Mouse (Mus musculus): ENCODE measurements at regions not wholly inside any gene's neighbourhood (a gene's known extent, or its start where the extent isn't known, plus 50 kb on each side); places are given as distances from the start of the nearest gene placed in this dataset.
A peak's percentile ranks its signal among the peaks of the same experiment; 100 is the strongest.

DNA sequence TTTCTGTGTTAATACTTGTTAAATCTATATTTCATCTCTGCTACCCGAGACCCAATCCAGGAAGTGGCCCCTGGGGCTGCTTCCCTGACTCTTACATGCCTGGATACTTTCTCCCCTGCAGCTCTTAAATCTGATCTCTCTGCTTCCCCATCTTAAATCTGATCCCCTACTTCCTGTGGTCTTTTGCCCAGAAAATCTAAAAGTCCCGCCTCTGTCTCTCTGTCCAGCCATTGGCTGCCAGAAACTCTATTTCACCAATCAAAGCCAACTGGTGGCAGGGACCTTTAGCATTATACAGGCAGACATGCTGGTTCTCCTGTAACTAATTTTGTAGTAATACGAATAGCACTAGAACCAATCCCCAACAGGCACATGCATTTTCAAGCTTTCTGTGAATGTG is 59.0 kb upstream of the Ccdc91 start:
- H3K36me3 ChIP-seq: no peaks in the 10 kb centered on the region
- ATAC-seq (ENCODE audit: low FRiP score): no peak

DNA sequence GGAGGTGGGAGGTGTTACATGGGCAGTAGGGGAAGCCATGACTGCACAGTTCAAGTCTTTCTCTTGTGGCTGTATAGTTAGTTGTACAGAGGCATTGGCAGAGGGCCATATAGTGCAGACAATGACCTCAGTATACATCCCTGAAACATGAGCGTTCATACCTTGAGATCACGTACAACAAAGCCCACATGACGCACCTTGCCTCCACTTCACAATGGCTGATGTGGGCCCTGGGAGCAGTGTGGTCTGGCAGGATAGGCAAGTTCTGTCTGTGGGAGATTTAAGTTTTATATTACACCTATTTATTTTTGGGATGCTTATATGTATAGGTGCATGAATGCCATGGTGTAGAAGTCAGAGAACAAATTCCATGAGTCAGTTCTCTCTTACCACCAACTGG is 61.9 kb upstream of the Ccdc91 start:
- H3K27ac ChIP-seq: no peak overlapping the region

More for the DNA sequence above, 59.0 kb upstream of the Ccdc91 start:
- Histone ChIP-seq H3K4me1 (replicated peaks) (no peaks in the 10 kb centered on the region), H3K9ac (no peak overlapping the region), H3K4me2 (no peak overlapping the region), H3K27ac (no peak overlapping the region), H3K4me3 (no peak overlapping the region), H3K9me3 (no peaks in the 10 kb centered on the region), H3K27me3 (no peaks in the 10 kb centered on the region)
- 78% methylated on average over 3 of the region's 3 CpGs for WGBS

DNA sequence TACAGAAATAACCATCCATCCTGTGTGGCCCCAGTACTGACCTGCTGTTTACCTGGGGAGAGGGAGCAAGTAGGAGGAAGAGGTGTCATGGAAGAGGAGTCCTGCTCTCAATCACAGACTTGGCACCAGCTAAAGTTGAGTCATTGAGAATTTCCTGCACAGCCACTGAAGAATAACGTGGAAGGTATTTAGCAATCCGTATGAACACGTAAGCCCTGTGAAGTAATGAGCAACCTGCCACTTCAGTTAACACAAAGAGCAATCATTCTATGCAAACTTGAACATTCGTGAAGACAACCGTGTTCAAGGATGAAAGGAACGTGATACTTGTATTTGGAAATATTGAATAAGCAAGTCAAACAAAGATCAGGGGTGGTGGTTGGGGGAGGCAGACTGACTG is 77.6 kb upstream of the Ccdc91 start:
- Histone ChIP-seq H3K9ac (no peak overlapping the region), H3K36me3 (no peaks in the 10 kb centered on the region), H3K4me3 (no peak overlapping the region), H3K27ac (no peak overlapping the region), H3K27me3 (no peaks in the 10 kb centered on the region), H3K9me3 (no peaks in the 10 kb centered on the region), H3K4me1 (replicated peaks) (no peaks in the 10 kb centered on the region), H3K4me2 (no peak overlapping the region)
- 92% methylated on average over 6 of the region's 6 CpGs for WGBS
- no peak for ATAC-seq (ENCODE audit: low FRiP score)

More for the DNA sequence above, 61.9 kb upstream of the Ccdc91 start:
- H3K36me3 ChIP-seq: no peaks in the 10 kb centered on the region
- no peaks in the 10 kb centered on the region for H3K9me3 ChIP-seq
- no peaks in the 10 kb centered on the region for H3K4me1 ChIP-seq (replicated peaks)
- no peak overlapping the region for H3K4me2 ChIP-seq
- 94% methylated on average over 3 of the region's 3 CpGs for WGBS
- ATAC-seq (ENCODE audit: low FRiP score): no peak
- no peaks in the 10 kb centered on the region for H3K27me3 ChIP-seq
- H3K4me3 ChIP-seq: no peak overlapping the region
- no peak overlapping the region for H3K9ac ChIP-seq

DNA sequence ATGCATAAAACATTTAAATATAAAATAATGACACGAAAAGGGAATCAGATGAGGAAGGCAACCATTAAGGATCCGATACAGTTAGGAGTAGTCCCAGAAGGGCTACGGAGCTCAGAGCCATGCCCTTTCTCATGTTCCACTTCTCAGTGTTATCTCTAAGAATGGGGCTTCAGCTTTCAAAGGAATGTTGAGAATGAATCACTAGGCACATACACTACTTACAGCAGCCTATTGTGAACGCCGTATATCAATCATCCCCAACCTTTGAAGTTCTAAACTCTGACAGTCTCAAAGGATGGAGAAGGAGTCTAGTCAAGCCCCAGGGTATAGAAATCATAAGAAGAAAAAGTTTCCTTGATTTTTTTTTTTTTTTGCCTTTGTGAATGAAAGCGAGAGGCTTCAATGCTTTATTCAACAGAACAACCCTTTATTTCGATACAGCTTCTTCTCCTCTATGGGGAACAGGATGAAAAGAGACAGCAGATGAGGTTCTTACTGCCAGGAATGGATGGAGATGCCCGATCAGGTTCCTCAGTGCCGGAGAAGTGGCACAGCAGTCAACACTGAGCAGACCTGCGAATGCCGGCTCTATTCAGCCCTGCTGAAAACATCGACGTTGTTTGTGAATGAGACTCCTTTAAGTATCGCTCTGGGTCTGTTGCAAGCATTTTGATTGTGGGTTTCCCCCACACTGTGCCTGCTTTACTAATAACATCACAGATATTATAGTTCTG is 84.0 kb upstream of the Ccdc91 start:
- 17% methylated on average over 14 of the region's 14 CpGs for WGBS
- Histone ChIP-seq H3K4me3 (no peak overlapping the region), H3K9me3 (no peaks in the 10 kb centered on the region), H3K27me3 (no peaks in the 10 kb centered on the region), H3K27ac (no peak overlapping the region), H3K4me2 (0 out of 2 replicates have a peak overlapping the region, but pooled peaks have one; percentile 26), H3K36me3 (no peaks in the 10 kb centered on the region), H3K4me1 (replicated peaks) (0 out of 2 replicates have a peak, but pooled peaks cover 8% of the 10 kb centered on the region), H3K9ac (no peak overlapping the region)
- ATAC-seq (ENCODE audit: low FRiP score): no peak

DNA sequence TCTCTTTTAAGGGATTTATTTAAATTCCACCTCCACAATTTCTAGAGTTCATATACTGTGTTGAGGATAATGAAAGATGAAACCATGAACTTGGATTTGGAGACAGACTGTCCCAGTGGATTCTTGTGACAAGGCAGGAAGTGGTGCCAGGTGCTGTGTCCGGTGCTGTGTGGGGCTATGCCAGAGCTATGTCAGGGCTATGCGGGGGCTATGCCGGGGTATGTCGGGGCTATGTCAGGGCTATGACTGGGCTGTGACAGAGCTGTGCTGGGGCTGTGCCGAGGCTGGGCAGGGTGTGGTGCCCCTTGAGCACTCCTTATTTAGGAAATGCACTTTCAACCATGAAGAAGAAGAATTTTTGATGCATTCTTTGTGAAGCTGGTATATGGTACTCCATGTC is 85.1 kb upstream of the Ccdc91 start:
- H3K36me3 ChIP-seq: no peaks in the 10 kb centered on the region
- H3K4me2 ChIP-seq: no peak overlapping the region
- H3K4me1 ChIP-seq (replicated peaks): 0 out of 2 replicates have a peak, but pooled peaks cover 8% of the 10 kb centered on the region
- H3K4me3 ChIP-seq: no peak overlapping the region
- no peaks in the 10 kb centered on the region for H3K27me3 ChIP-seq
- H3K27ac ChIP-seq: no peak overlapping the region
- no peak for ATAC-seq (ENCODE audit: low FRiP score)
- no peaks in the 10 kb centered on the region for H3K9me3 ChIP-seq
- no peak overlapping the region for H3K9ac ChIP-seq
- WGBS: 74% methylated on average over 5 of the region's 5 CpGs

DNA sequence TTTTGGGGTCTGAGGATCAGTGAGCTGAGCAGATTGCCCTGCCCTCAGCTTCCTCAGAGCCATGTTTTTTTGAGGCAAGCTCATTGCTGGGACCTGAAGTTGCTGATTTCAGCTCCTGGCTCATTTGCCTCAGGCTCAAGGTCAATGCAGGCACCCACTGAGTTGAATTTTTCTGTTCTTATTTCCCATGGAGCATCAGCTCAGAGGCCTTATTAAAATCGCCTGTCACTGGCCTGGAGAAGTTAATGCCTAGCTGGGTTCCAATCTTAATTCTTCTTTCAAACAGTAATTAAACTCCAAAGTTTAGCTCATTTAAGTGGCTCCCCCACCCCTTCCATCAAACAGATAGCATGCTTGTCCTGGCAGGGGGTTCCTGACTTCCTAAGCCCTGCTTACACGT is 86.9 kb upstream of the Ccdc91 start:
- Histone ChIP-seq H3K9me3 (no peaks in the 10 kb centered on the region), H3K4me2 (no peak overlapping the region), H3K4me1 (replicated peaks) (0 out of 2 replicates have a peak, but pooled peaks cover 8% of the 10 kb centered on the region), H3K27ac (no peak overlapping the region), H3K9ac (no peak overlapping the region), H3K36me3 (no peaks in the 10 kb centered on the region), H3K27me3 (no peaks in the 10 kb centered on the region), H3K4me3 (no peak overlapping the region)
- 25% methylated on average over 2 of the region's 2 CpGs for WGBS
- ATAC-seq (ENCODE audit: low FRiP score): no peak

DNA sequence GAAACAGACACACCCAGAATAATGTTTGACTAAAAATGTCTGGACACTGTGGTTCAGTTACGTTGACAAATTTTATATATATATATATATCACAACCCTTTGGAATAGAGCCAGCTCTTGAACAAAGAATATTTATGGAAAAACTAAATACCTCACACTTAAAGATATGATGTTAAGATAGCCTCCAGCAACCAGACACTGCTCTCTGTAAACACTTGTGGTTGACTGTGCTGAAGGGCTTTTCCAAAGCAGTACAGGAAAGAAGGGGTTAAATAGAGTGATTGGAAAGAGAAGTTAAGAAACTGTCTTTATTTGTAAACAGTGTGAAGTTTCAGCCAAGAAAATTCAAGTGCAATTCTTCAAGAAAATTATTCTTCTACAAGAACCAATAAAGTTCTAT is 90.0 kb upstream of the Ccdc91 start:
- H3K27ac ChIP-seq: no peak overlapping the region
- no peak overlapping the region for H3K4me3 ChIP-seq
- no peak overlapping the region for H3K4me2 ChIP-seq
- H3K9ac ChIP-seq: no peak overlapping the region
- no peaks in the 10 kb centered on the region for H3K36me3 ChIP-seq
- no peaks in the 10 kb centered on the region for H3K9me3 ChIP-seq
- 95% methylated on average over 1 of the region's 1 CpGs for WGBS
- H3K27me3 ChIP-seq: no peaks in the 10 kb centered on the region
- H3K4me1 ChIP-seq (replicated peaks): 0 out of 2 replicates have a peak, but pooled peaks cover 8% of the 10 kb centered on the region
- no peak for ATAC-seq (ENCODE audit: low FRiP score)

DNA sequence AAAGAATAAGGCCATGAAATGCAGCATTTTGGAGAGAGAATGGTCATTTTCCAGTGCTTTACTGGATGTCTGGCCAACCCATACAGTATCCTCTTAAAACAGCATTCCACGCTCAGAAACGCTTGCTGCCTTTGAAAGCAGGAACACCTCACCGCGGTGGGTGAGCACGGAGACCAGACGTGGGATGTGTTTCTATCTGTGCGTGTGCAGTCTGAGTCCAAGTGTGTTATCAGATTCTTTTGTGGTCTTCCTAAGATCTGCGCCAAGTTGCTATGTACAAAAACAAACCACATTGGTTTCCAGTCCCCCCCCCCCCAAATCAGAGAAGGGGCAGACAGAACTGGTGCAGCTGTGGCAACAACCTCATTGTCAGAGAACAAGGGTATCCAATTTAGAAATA is 95.1 kb upstream of the Ccdc91 start:
- no peaks in the 10 kb centered on the region for H3K9me3 ChIP-seq
- no peak overlapping the region for H3K4me2 ChIP-seq
- H3K27me3 ChIP-seq: no peaks in the 10 kb centered on the region
- no peak overlapping the region for H3K27ac ChIP-seq
- H3K4me1 ChIP-seq (replicated peaks): no peaks in the 10 kb centered on the region
- ATAC-seq (ENCODE audit: low FRiP score): no peak
- H3K4me3 ChIP-seq: no peak overlapping the region
- 81% methylated on average over 8 of the region's 8 CpGs for WGBS
- no peak overlapping the region for H3K9ac ChIP-seq
- H3K36me3 ChIP-seq: no peaks in the 10 kb centered on the region

DNA sequence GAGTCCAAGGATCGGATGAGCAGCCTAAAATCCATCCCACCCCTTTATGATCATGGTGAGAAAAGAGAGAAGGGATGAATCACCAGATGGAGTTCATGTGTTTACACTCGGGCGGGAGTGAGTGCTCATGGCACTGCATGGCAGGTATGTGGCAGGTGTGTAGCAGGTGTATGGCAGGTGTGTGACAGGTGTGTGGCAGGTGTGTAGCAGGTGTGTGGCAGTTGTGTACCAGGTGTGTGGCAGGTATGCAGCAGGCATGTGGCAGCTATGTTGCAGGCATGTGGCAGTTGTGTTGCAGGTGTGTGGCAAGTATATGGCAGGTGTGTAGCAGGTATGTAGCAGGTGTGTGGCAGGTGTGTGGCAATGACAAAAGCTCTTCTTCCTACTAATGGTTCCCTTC is 97.9 kb upstream of the Ccdc91 start:
- ATAC-seq (ENCODE audit: low FRiP score): no peak
- H3K4me3 ChIP-seq: no peak overlapping the region
- H3K4me2 ChIP-seq: no peak overlapping the region
- no peaks in the 10 kb centered on the region for H3K27me3 ChIP-seq
- H3K36me3 ChIP-seq: no peaks in the 10 kb centered on the region
- no peaks in the 10 kb centered on the region for H3K9me3 ChIP-seq
- H3K9ac ChIP-seq: no peak overlapping the region
- no peaks in the 10 kb centered on the region for H3K4me1 ChIP-seq (replicated peaks)
- WGBS: 98% methylated on average over 3 of the region's 3 CpGs
- no peak overlapping the region for H3K27ac ChIP-seq

DNA sequence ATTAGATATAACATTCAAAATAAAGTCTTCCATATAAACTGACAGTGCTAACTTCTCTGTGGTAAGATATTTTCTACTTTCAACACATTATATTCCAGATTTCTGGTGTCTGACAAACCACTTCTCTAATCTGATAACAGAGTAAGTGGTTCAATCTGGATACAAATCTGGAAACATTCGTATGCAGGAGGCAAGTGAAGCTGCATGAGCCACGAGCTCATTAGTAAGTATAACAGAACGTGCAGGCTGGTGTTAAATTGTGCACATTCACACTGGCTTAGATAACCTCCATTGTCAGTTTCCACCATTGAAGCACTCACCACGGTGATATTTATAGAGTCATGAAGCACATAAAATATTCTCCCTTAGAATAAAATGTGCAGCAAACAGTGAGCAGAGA is 103.9 kb upstream of the Ccdc91 start:
- Histone ChIP-seq H3K4me2 (no peak overlapping the region), H3K27me3 (no peaks in the 10 kb centered on the region), H3K36me3 (no peaks in the 10 kb centered on the region), H3K9me3 (no peaks in the 10 kb centered on the region), H3K27ac (no peak overlapping the region), H3K9ac (no peak overlapping the region), H3K4me3 (no peak overlapping the region), H3K4me1 (replicated peaks) (no peaks in the 10 kb centered on the region)
- no peak for ATAC-seq (ENCODE audit: low FRiP score)
- 73% methylated on average over 4 of the region's 4 CpGs for WGBS

DNA sequence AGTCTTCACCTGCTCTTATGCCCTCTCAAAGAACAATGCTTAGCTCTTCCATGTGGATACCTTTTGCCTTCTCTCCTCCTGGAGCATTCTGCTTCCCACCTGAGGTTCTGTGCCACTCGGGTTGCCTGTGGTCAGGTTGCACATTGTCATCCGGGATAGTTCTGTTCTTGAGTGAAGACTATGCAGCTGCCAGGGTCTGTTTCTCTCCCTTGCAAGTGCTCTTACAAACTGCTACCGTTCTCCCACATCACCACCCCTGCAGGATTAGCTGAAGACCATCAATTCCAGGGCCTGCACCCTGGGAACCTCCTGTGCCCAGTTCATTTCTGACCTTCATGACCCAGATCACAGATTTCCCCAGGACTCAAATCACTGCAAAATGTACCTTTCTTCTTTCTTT is 104.3 kb upstream of the Ccdc91 start:
- WGBS: 84% methylated on average over 3 of the region's 3 CpGs
- Histone ChIP-seq H3K36me3 (no peaks in the 10 kb centered on the region), H3K27ac (no peak overlapping the region), H3K9me3 (no peaks in the 10 kb centered on the region), H3K4me3 (no peak overlapping the region), H3K27me3 (no peaks in the 10 kb centered on the region), H3K9ac (no peak overlapping the region), H3K4me2 (no peak overlapping the region), H3K4me1 (replicated peaks) (no peaks in the 10 kb centered on the region)
- no peak for ATAC-seq (ENCODE audit: low FRiP score)

DNA sequence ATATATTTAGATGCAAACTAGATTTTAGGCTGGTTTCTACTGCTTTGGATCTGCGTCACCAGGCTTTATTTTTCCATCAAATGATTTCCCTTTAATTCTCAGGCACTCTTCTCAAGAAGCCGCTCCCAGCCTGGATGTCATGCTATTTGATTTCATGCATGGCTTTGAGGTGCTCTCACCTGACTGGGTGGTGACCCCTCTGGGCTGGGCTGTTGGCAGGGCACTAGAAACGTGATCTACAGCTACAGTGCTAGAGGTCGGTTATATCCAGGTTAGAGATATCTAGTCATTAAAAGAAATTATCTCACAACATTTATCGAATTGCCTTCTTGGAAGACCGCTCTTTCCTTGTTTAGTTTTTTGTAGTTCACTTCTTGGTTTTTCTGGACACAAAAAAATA is 98.9 kb upstream of the Pthlh start:
- no peak for ATAC-seq (ENCODE audit: low FRiP score)
- Histone ChIP-seq H3K27me3 (no peaks in the 10 kb centered on the region), H3K36me3 (no peaks in the 10 kb centered on the region), H3K9ac (no peak overlapping the region), H3K9me3 (no peaks in the 10 kb centered on the region), H3K4me1 (replicated peaks) (no peaks in the 10 kb centered on the region), H3K27ac (no peak overlapping the region), H3K4me3 (no peak overlapping the region), H3K4me2 (no peak overlapping the region)
- WGBS: 94% methylated on average over 6 of the region's 6 CpGs

DNA sequence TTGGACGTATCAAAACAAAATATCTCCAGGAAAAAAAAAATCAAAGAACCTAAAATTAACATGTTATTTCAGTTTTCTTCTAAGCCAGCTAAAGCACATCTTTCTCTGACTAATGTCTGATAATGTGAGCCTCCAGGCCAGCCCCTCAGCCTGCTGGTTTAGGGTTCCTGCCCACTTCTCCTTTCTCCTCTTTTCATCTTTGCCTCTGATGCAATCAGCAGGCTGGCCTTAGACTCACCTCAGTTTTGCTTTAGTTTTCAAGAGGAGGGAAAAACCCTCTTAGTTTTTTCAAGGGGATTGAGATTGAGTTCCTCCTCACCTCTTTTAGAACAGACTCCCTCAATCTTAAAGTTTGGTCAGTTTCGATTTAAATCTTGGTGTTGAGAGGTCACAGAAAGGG is 93.0 kb upstream of the Pthlh start:
- H3K27ac ChIP-seq: no peak overlapping the region
- no peaks in the 10 kb centered on the region for H3K36me3 ChIP-seq
- H3K4me2 ChIP-seq: no peak overlapping the region
- no peaks in the 10 kb centered on the region for H3K27me3 ChIP-seq
- H3K4me3 ChIP-seq: no peak overlapping the region
- no peak for ATAC-seq (ENCODE audit: low FRiP score)
- H3K9ac ChIP-seq: no peak overlapping the region
- H3K9me3 ChIP-seq: no peaks in the 10 kb centered on the region
- WGBS: 79% methylated on average over 2 of the region's 2 CpGs
- H3K4me1 ChIP-seq (replicated peaks): no peaks in the 10 kb centered on the region

All from hindbrain, embryonic 13.5 days (tissue).